Mouse (Mus musculus) liver, adult 2 months (tissue): ENCODE measurements around the gene Rasip1. TPM values are rescaled to one million over a fixed set of nuclear protein-coding genes. Genes with fewer than 3 reads are reported as not detected.

Experiments used
- DNase-seq: peaks from one replicate; pipeline ENCODE4 v3.0.0-alpha.2; 2011; ENCODE audit warnings: low read depth, low spot score; ENCODE audit errors: extremely low read depth
- H3K27ac ChIP-seq: fragments of 200-500 bp; replicated peaks from 2 replicates; pipeline ENCODE4 v1.5.1; 2012; ENCODE audit warnings: low read depth, mild to moderate bottlenecking, control low read depth, inconsistent platforms, low read length; ENCODE audit not compliant: insufficient read depth
- H3K27me3 ChIP-seq: fragments of 200-500 bp; 2 replicates; pipeline ENCODE4 v1.6.1; 2012; ENCODE audit warnings: mild to moderate bottlenecking, moderate library complexity, low read length, inconsistent platforms; ENCODE audit not compliant: control insufficient read depth, insufficient read depth
- H3K36me3 ChIP-seq: fragments of 200-500 bp; 2 replicates; pipeline ENCODE4 v1.6.1; 2012; ENCODE audit warnings: low read length, inconsistent platforms; ENCODE audit not compliant: control insufficient read depth, insufficient read depth
- H3K4me1 ChIP-seq: fragments of 200-500 bp; 2 replicates; pipeline ENCODE4 v1.6.1; 2011; ENCODE audit warnings: low read length; ENCODE audit not compliant: control insufficient read depth, insufficient read depth
- H3K4me3 ChIP-seq: fragments of 200-500 bp; 2 replicates; pipeline ENCODE4 v1.5.1; 2011; ENCODE audit warnings: low read depth, mild to moderate bottlenecking, control low read depth, low read length, moderate library complexity; ENCODE audit not compliant: insufficient read depth
- H3K79me2 ChIP-seq: fragments of 200-500 bp; 2 replicates; pipeline ENCODE4 v1.6.1; 2012; ENCODE audit warnings: inconsistent platforms, mild to moderate bottlenecking, low read length, moderate library complexity; ENCODE audit not compliant: control insufficient read depth, insufficient read depth
- H3K9ac ChIP-seq: fragments of 200-500 bp; 2 replicates; pipeline ENCODE4 v1.6.1; 2012; ENCODE audit warnings: low read depth, mild to moderate bottlenecking, control low read depth, inconsistent platforms, low read length
- CTCF ChIP-seq: fragments of 200-500 bp; IDR thresholded peaks from 2 replicates; pipeline ENCODE4 v1.5.1; 2011; ENCODE audit warnings: low read depth, low read length, control low read depth
- POLR2A ChIP-seq: fragments of 200-500 bp; IDR thresholded peaks from 2 replicates; pipeline ENCODE4 v1.6.1; 2011; ENCODE audit warnings: low read length, control low read depth; ENCODE audit not compliant: insufficient read depth; ENCODE audit errors: extremely low read depth
- WGBS: fragments of 180-500 bp; shearing (Covaris S2); methylation state at CpG from one replicate; pipeline ENCODE4 v1.1.7; 2018; 5-methylcytosine and 5-hydroxymethylcytosine counted together
- polyA plus RNA-seq: library from polyadenylated mRNA; depleted of rRNA; stranded (reverse); fragments of >200 nt; gene quantifications from 2 replicates; pipeline ENCODE4 v1.2.3, GENCODE M21; 2012; rRNA removed
- total RNA-seq: library from RNA; depleted of rRNA; stranded (reverse); fragments of >200 nt; gene quantifications from 2 replicates; pipeline ENCODE4 v1.2.3, GENCODE M21; 2014; rRNA removed

Rasip1 gene
- total and polyA plus RNA-seq, 2 experiments = 2.3 to 5.1 TPM

DNA sequence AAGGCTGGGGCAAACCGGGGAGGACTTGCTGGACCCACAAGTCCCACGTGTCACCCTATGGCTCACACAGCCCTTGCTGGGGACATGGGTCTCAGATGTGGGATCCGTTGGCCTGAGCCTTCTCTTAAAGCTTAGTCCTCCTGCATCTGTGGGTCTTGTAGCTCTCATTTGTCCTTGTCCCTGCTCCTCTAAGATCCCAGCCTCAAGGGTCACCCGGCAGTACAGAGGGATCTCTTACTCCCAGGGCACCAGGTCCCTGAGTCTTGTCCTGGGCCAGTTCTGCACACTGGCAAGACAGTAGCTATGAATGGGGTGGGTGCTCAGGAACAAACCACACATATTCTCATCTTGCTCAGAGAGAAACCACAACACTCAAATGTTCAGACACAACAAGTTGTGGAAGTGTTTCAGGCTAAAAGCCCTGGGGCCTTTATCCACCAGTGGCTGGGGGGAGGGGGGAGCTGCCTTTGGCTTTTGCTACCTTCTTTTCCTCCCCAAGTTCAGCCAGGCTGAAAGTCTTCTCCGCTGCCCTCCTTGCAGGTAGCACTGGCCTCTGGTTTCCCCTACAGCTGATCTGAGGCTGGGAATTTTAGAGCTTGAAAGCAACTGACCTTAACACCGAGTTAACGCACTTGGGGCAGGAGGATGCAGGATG, 56.2 kb downstream of the Rasip1 start, which contains the start of gene Ntn5:
Gene Ntn5 (plus strand): TSS at position 627 of the 655 bp plus-strand sequence.
- no peak for DNase-seq
- TF ChIP-seq POLR2A (no peak), CTCF (no peak)
- Histone ChIP-seq H3K27me3 (no peaks in the 10 kb centered on the region), H3K36me3 (no peaks in the 10 kb centered on the region), H3K27ac (no peak within 1 kb of the TSS), H3K4me3 (no peak within 1 kb of the TSS), H3K79me2 (no peaks in the 10 kb centered on the region), H3K4me1 (peaks cover 2% of the 10 kb centered on the region; the same call in 1 of the 2 replicates), H3K9ac (no peak within 1 kb of the TSS)
- WGBS = 79% methylated on average over 7 of the region's 7 CpGs

DNA sequence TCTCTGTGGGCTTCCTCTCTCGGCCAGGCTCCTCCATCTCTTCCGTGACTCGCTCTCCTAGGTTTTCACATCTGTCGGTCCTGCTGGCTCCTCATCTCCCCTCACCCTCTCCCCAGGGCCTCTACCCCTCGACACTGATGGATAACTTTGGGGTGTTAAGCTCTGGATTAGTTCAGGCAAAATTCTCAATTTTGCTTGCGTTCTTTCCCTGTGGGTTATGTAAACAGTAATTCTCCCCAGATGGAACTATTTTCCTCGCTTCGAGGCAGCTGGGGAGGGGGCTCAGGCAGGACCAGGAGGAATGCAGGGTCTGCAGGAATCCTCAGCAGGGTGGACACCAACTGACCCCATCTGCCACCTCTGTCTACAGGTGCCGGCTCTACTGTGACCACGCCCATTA, 58.5 kb downstream of the Rasip1 start:
- no peaks in the 10 kb centered on the region for H3K27me3 ChIP-seq
- H3K9ac ChIP-seq = no peak overlapping the region
- no peak for DNase-seq
- no peaks in the 10 kb centered on the region for H3K79me2 ChIP-seq
- no peak for TF ChIP-seq POLR2A
- no peak for TF ChIP-seq CTCF
- no peak overlapping the region for H3K4me3 ChIP-seq
- WGBS = 67% methylated on average over 10 of the region's 10 CpGs
- no peak overlapping the region for H3K27ac ChIP-seq
- no peaks in the 10 kb centered on the region for H3K36me3 ChIP-seq
- H3K4me1 ChIP-seq = peaks cover 2% of the 10 kb centered on the region; the same call in 1 of the 2 replicates

DNA sequence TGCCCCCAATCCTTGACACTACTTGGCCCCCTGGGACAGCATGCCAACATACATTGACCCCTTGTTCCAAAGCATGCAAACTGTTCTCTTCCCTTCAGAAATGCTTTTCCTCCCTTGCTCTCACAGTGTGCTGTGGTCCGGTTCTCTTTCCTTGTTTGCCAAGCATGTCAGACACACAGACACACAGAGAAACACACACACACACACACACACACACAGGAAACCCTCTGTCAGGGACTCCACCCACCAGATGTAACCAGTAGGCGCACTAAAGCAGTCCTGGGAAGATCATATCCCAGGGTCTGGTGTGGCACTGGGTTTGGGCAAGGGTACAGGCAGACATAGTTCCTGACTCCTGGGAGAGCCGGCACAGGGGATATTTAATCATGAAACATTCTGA, 59.6 kb downstream of the Rasip1 start:
- Histone ChIP-seq H3K79me2 (no peaks in the 10 kb centered on the region), H3K4me1 (peaks cover 2% of the 10 kb centered on the region; the same call in 1 of the 2 replicates), H3K36me3 (no peaks in the 10 kb centered on the region), H3K4me3 (no peak overlapping the region), H3K9ac (no peak overlapping the region), H3K27me3 (no peaks in the 10 kb centered on the region), H3K27ac (no peak overlapping the region)
- WGBS = 60% methylated on average over 3 of the region's 3 CpGs
- DNase-seq = no peak
- TF ChIP-seq POLR2A (no peak), CTCF (no peak)

Other genes with a start within 250 kb of the Rasip1 start
Only the 30 nearest of the 35 such genes appear.
- 1.2 TPM in 2 replicates for gene Gys1, start 192.6 kb upstream of the Rasip1 start, total RNA-seq
- 2.6 and 4.8 TPM in 2 replicates for gene Gys1, start 192.6 kb upstream of the Rasip1 start, polyA plus RNA-seq
- 8.9 and 12.3 TPM in 2 replicates for gene Ruvbl2, start 189.4 kb upstream of the Rasip1 start, total RNA-seq
- 18.4 and 28.8 TPM in 2 replicates for gene Ruvbl2, start 189.4 kb upstream of the Rasip1 start, polyA plus RNA-seq
- gene Ftl1, start 167.6 kb upstream of the Rasip1 start, total RNA-seq = 3,170 and 4,966 TPM in 2 replicates
- 12,947 and 13,613 TPM in 2 replicates for gene Ftl1, start 167.6 kb upstream of the Rasip1 start, polyA plus RNA-seq
- gene Bax, start 160.6 kb upstream of the Rasip1 start, total RNA-seq = 19.5 and 23.8 TPM in 2 replicates
- gene Bax, start 160.6 kb upstream of the Rasip1 start, polyA plus RNA-seq = 49.8 and 62.0 TPM in 2 replicates
- 0.07 and 0.18 TPM in 2 replicates for gene Tulp2, start 145.6 kb upstream of the Rasip1 start, total RNA-seq
- gene Tulp2, start 145.6 kb upstream of the Rasip1 start, polyA plus RNA-seq = 0.30 and 0.31 TPM in 2 replicates
- gene Gm45808, start 140.7 kb upstream of the Rasip1 start, total RNA-seq = 1.3 and 5.7 TPM in 2 replicates
- 0.28 and 1.5 TPM in 2 replicates for gene Gm45808, start 140.7 kb upstream of the Rasip1 start, polyA plus RNA-seq
- 73.7 and 79.3 TPM in 2 replicates for gene Dhdh, start 138.7 kb upstream of the Rasip1 start, total RNA-seq
- gene Dhdh, start 138.7 kb upstream of the Rasip1 start, polyA plus RNA-seq = 37.2 and 37.7 TPM in 2 replicates
- gene Nucb1, start 117.1 kb upstream of the Rasip1 start, total RNA-seq = 68.1 and 84.8 TPM in 2 replicates
- gene Nucb1, start 117.1 kb upstream of the Rasip1 start, polyA plus RNA-seq = 307 and 310 TPM in 2 replicates
- gene Ppp1r15a, start 101.2 kb upstream of the Rasip1 start, total RNA-seq = 4.3 and 4.4 TPM in 2 replicates
- 10.8 and 14.9 TPM in 2 replicates for gene Ppp1r15a, start 101.2 kb upstream of the Rasip1 start, polyA plus RNA-seq
- 0.55 and 0.60 TPM in 2 replicates for gene Plekha4, start 101.2 kb upstream of the Rasip1 start, total RNA-seq
- gene Plekha4, start 101.2 kb upstream of the Rasip1 start, polyA plus RNA-seq = 1.00 and 1.8 TPM in 2 replicates
- gene Hsd17b14, start 72.6 kb upstream of the Rasip1 start, total RNA-seq = not detected in 2 replicates
- not detected in 2 replicates for gene Hsd17b14, start 72.6 kb upstream of the Rasip1 start, polyA plus RNA-seq
- 14.7 and 18.1 TPM in 2 replicates for gene Bcat2, start 57.3 kb upstream of the Rasip1 start, total RNA-seq
- 41.0 and 54.5 TPM in 2 replicates for gene Bcat2, start 57.3 kb upstream of the Rasip1 start, polyA plus RNA-seq
- gene Fgf21, start 12.0 kb upstream of the Rasip1 start, total RNA-seq = 0.94 and 1.0 TPM in 2 replicates
- gene Fgf21, start 12.0 kb upstream of the Rasip1 start, polyA plus RNA-seq = 3.7 and 4.3 TPM in 2 replicates
- gene Fut1, start 10.2 kb upstream of the Rasip1 start, total RNA-seq = not detected in 2 replicates
- 0.15 and 0.21 TPM in 2 replicates for gene Fut1, start 10.2 kb upstream of the Rasip1 start, polyA plus RNA-seq
- 0.09 TPM in 1 of 2 replicates, not detected in the other for gene Izumo1, start 5.7 kb upstream of the Rasip1 start, total RNA-seq
- 0.04 and 0.13 TPM in 2 replicates for gene Izumo1, start 5.7 kb upstream of the Rasip1 start, polyA plus RNA-seq
- 0.07 and 0.09 TPM in 2 replicates for gene Mamstr, start 12.5 kb downstream of the Rasip1 start, total RNA-seq
- 0.10 and 0.19 TPM in 2 replicates for gene Mamstr, start 12.5 kb downstream of the Rasip1 start, polyA plus RNA-seq
- gene Fut2, start 38.9 kb downstream of the Rasip1 start, total RNA-seq = 0.18 TPM in 1 of 2 replicates, not detected in the other
- gene Fut2, start 38.9 kb downstream of the Rasip1 start, polyA plus RNA-seq = 0.05 and 0.14 TPM in 2 replicates
- gene Ntn5, start 56.5 kb downstream of the Rasip1 start, total RNA-seq = not detected in 2 replicates
- not detected in 2 replicates for gene Ntn5, start 56.5 kb downstream of the Rasip1 start, polyA plus RNA-seq
- not detected in 2 replicates for gene Sec1, start 66.9 kb downstream of the Rasip1 start, total RNA-seq
- gene Sec1, start 66.9 kb downstream of the Rasip1 start, polyA plus RNA-seq = not detected in 2 replicates
- gene Car11, start 72.4 kb downstream of the Rasip1 start, total RNA-seq = 0.09 and 0.13 TPM in 2 replicates
- gene Car11, start 72.4 kb downstream of the Rasip1 start, polyA plus RNA-seq = 0.59 and 1.6 TPM in 2 replicates
- gene Dbp, start 77.6 kb downstream of the Rasip1 start, total RNA-seq = 93.0 and 110 TPM in 2 replicates
- 8.6 and 17.0 TPM in 2 replicates for gene Dbp, start 77.6 kb downstream of the Rasip1 start, polyA plus RNA-seq
- gene Rpl18, start 88.0 kb downstream of the Rasip1 start, total RNA-seq = 436 and 542 TPM in 2 replicates
- 366 and 534 TPM in 2 replicates for gene Rpl18, start 88.0 kb downstream of the Rasip1 start, polyA plus RNA-seq
- 13.4 and 15.2 TPM in 2 replicates for gene Sphk2, start 90.5 kb downstream of the Rasip1 start, total RNA-seq
- gene Sphk2, start 90.5 kb downstream of the Rasip1 start, polyA plus RNA-seq = 62.9 and 80.1 TPM in 2 replicates
- gene Fam83e, start 93.7 kb downstream of the Rasip1 start, total RNA-seq = 0.18 TPM in 1 of 2 replicates, not detected in the other
- 0.05 and 0.10 TPM in 2 replicates for gene Fam83e, start 93.7 kb downstream of the Rasip1 start, polyA plus RNA-seq
- not detected in 2 replicates for gene Spaca4, start 98.3 kb downstream of the Rasip1 start, total RNA-seq
- not detected in 2 replicates for gene Spaca4, start 98.3 kb downstream of the Rasip1 start, polyA plus RNA-seq
- not detected in 2 replicates for gene Lmtk3, start 156.2 kb downstream of the Rasip1 start, total RNA-seq
- 0.02 TPM in 1 of 2 replicates, not detected in the other for gene Lmtk3, start 156.2 kb downstream of the Rasip1 start, polyA plus RNA-seq
- not detected in 2 replicates for gene Sult2b1, start 157.2 kb downstream of the Rasip1 start, total RNA-seq
- 0.10 TPM in 1 of 2 replicates, not detected in the other for gene Sult2b1, start 157.2 kb downstream of the Rasip1 start, polyA plus RNA-seq
- gene Cyth2, start 187.1 kb downstream of the Rasip1 start, total RNA-seq = 18.1 and 20.9 TPM in 2 replicates
- 14.2 and 14.8 TPM in 2 replicates for gene Cyth2, start 187.1 kb downstream of the Rasip1 start, polyA plus RNA-seq
- gene Kcnj14, start 197.3 kb downstream of the Rasip1 start, total RNA-seq = 0.07 TPM in 1 of 2 replicates, not detected in the other
- gene Kcnj14, start 197.3 kb downstream of the Rasip1 start, polyA plus RNA-seq = 0.11 TPM in 1 of 2 replicates, not detected in the other
- 5.3 and 6.8 TPM in 2 replicates for gene Grwd1, start 203.5 kb downstream of the Rasip1 start, total RNA-seq
- gene Grwd1, start 203.5 kb downstream of the Rasip1 start, polyA plus RNA-seq = 7.5 and 11.0 TPM in 2 replicates